Mouse (Mus musculus) CD4-positive, CD25-positive, alpha-beta regulatory T cell, adult 9 weeks (primary cell): ENCODE results near the gene Sctr. TPM values are rescaled to one million over a fixed set of nuclear protein-coding genes. Genes with fewer than 3 reads are reported as not detected.

Experiments used
- polyA plus RNA-seq: library from polyadenylated mRNA; unstranded; fragments of 100-300 nt; shearing (Covaris generic); gene quantifications from one replicate; pipeline ENCODE4 v1.2.1, GENCODE M21; 2017

The Sctr gene
- not detected for polyA plus RNA-seq

GRCm38 (mm10) chr1:120006844-120007790, at the start of gene Sctr:
Gene Sctr, plus strand, starts transcription at chr1:120006894.

GRCm38 (mm10) chr1:119996798-119997581, 9.7 kb upstream of the Sctr start, which contains the start of gene Cfap221:
Gene Cfap221, minus strand, starts transcription at chr1:119997234.

GRCm38 (mm10) chr1:120073519-120074306, 67.0 kb downstream of the Sctr start, which contains the start of gene Tmem37:
Gene Tmem37, minus strand, starts transcription at chr1:120074074.

Other genes starting within 250 kb of the Sctr start
- 9.6 TPM for gene Ptpn4, start 169.3 kb upstream of the Sctr start, polyA plus RNA-seq
- 6.7 TPM for gene Tmem177, start 93.7 kb upstream of the Sctr start, polyA plus RNA-seq
- not detected for gene Cfap221, start 9.7 kb upstream of the Sctr start, polyA plus RNA-seq
- 0.77 TPM for gene Tmem37, start 67.2 kb downstream of the Sctr start, polyA plus RNA-seq
- 203 TPM for gene Dbi, start 114.2 kb downstream of the Sctr start, polyA plus RNA-seq
- gene 3110009E18Rik, start 114.3 kb downstream of the Sctr start, polyA plus RNA-seq: 27.0 TPM